Mouse (Mus musculus): ENCODE results near the gene Abcc4. TPM values are rescaled to one million over a fixed set of nuclear protein-coding genes. Genes with fewer than 3 reads are reported as not detected.
"Not testable (repeated sequence)": the region's sequence is repeated elsewhere in the genome, so short reads cannot be mapped to it uniquely, and the experiment has no call there.

Abcc4 gene
- polyA plus RNA-seq, 1 experiment from 2014 or later = 2.1 TPM

- H3K9ac ChIP-seq (ENCODE audit: low read depth, low read length) = no peak overlapping the region
- H3K9me3 ChIP-seq (replicated peaks; ENCODE audit: control insufficient read depth, low read length, poor library complexity, severe bottlenecking) = no peaks in the 10 kb centered on the region
- H3K36me3 ChIP-seq (ENCODE audit: control insufficient read depth, insufficient read depth, low read length) = no peaks in the 10 kb centered on the region
- H3K27ac ChIP-seq (ENCODE audit: low read length) = no peak overlapping the region
- WGBS = 89% methylated on average over 7 of the region's 7 CpGs
- no peaks in the 10 kb centered on the region for H3K4me1 ChIP-seq (ENCODE audit: control insufficient read depth, insufficient read depth, low read length)
- no peak for ATAC-seq
- no peaks in the 10 kb centered on the region for H3K27me3 ChIP-seq (ENCODE audit: control insufficient read depth, insufficient read depth, low read depth, low read length)
- no peak overlapping the region for H3K4me3 ChIP-seq (ENCODE audit: low read depth, low read length)
- no peak overlapping the region for H3K4me2 ChIP-seq (ENCODE audit: low read length)
Observed at GRCm38 (mm10) chr14:118649199-118649894, 56.7 kb downstream of the Abcc4 start.

- not testable (repeated sequence) for H3K27ac ChIP-seq (ENCODE audit: low read length); H3K9me3 ChIP-seq (replicated peaks; ENCODE audit: control insufficient read depth, low read length, poor library complexity, severe bottlenecking); ATAC-seq; H3K9ac ChIP-seq (ENCODE audit: low read depth, low read length); H3K4me1 ChIP-seq (ENCODE audit: control insufficient read depth, insufficient read depth, low read length); H3K4me2 ChIP-seq (ENCODE audit: low read length); H3K36me3 ChIP-seq (ENCODE audit: control insufficient read depth, insufficient read depth, low read length); H3K4me3 ChIP-seq (ENCODE audit: low read depth, low read length); H3K27me3 ChIP-seq (ENCODE audit: control insufficient read depth, insufficient read depth, low read depth, low read length)
- 87% methylated on average over 13 of the region's 13 CpGs for WGBS
Observed at GRCm38 (mm10) chr14:118642940-118643591, 63.0 kb downstream of the Abcc4 start.

GRCm38 (mm10) chr14:118642140-118642539, 63.9 kb downstream of the Abcc4 start:
- H3K27ac ChIP-seq (ENCODE audit: low read length) = no peak overlapping the region
- H3K9ac ChIP-seq (ENCODE audit: low read depth, low read length) = no peak overlapping the region
- H3K4me2 ChIP-seq (ENCODE audit: low read length) = no peak overlapping the region
- WGBS = 83% methylated on average over 8 of the region's 8 CpGs
- H3K4me3 ChIP-seq (ENCODE audit: low read depth, low read length) = no peak overlapping the region
- H3K36me3 ChIP-seq (ENCODE audit: control insufficient read depth, insufficient read depth, low read length) = no peaks in the 10 kb centered on the region
- H3K27me3 ChIP-seq (ENCODE audit: control insufficient read depth, insufficient read depth, low read depth, low read length) = no peaks in the 10 kb centered on the region
- ATAC-seq = no peak
- no peaks in the 10 kb centered on the region for H3K9me3 ChIP-seq (replicated peaks; ENCODE audit: control insufficient read depth, low read length, poor library complexity, severe bottlenecking)
- no peaks in the 10 kb centered on the region for H3K4me1 ChIP-seq (ENCODE audit: control insufficient read depth, insufficient read depth, low read length)

- H3K9me3 ChIP-seq (replicated peaks; ENCODE audit: control insufficient read depth, low read length, poor library complexity, severe bottlenecking) = no peaks in the 10 kb centered on the region
- H3K27ac ChIP-seq (ENCODE audit: low read length) = no peak overlapping the region
- H3K4me2 ChIP-seq (ENCODE audit: low read length) = no peak overlapping the region
- ATAC-seq = no peak
- no peaks in the 10 kb centered on the region for H3K27me3 ChIP-seq (ENCODE audit: control insufficient read depth, insufficient read depth, low read depth, low read length)
- H3K4me3 ChIP-seq (ENCODE audit: low read depth, low read length) = no peak overlapping the region
- no peaks in the 10 kb centered on the region for H3K4me1 ChIP-seq (ENCODE audit: control insufficient read depth, insufficient read depth, low read length)
- no peak overlapping the region for H3K9ac ChIP-seq (ENCODE audit: low read depth, low read length)
- WGBS = 82% methylated on average over 25 of the region's 25 CpGs
- H3K36me3 ChIP-seq (ENCODE audit: control insufficient read depth, insufficient read depth, low read length) = no peaks in the 10 kb centered on the region
Observed at GRCm38 (mm10) chr14:118638447-118639275, 67.4 kb downstream of the Abcc4 start.

- ATAC-seq = peak; percentile 71; the same call in 1 of the 2 replicates
- no peak overlapping the region for H3K9ac ChIP-seq (ENCODE audit: low read depth, low read length)
- H3K9me3 ChIP-seq (replicated peaks; ENCODE audit: control insufficient read depth, low read length, poor library complexity, severe bottlenecking) = no peaks in the 10 kb centered on the region
- no peak overlapping the region for H3K27ac ChIP-seq (ENCODE audit: low read length)
- H3K36me3 ChIP-seq (ENCODE audit: control insufficient read depth, insufficient read depth, low read length) = no peaks in the 10 kb centered on the region
- H3K4me1 ChIP-seq (ENCODE audit: control insufficient read depth, insufficient read depth, low read length) = no peaks in the 10 kb centered on the region
- H3K4me2 ChIP-seq (ENCODE audit: low read length) = no peak overlapping the region
- H3K4me3 ChIP-seq (ENCODE audit: low read depth, low read length) = no peak overlapping the region
- 63% methylated on average over 15 of the region's 15 CpGs for WGBS
- H3K27me3 ChIP-seq (ENCODE audit: control insufficient read depth, insufficient read depth, low read depth, low read length) = no peaks in the 10 kb centered on the region
Observed at GRCm38 (mm10) chr14:118635493-118636183, 70.4 kb downstream of the Abcc4 start.

- ATAC-seq = no peak
- H3K4me2 ChIP-seq (ENCODE audit: low read length) = no peak overlapping the region
- no peak overlapping the region for H3K27ac ChIP-seq (ENCODE audit: low read length)
- no peaks in the 10 kb centered on the region for H3K9me3 ChIP-seq (replicated peaks; ENCODE audit: control insufficient read depth, low read length, poor library complexity, severe bottlenecking)
- H3K4me1 ChIP-seq (ENCODE audit: control insufficient read depth, insufficient read depth, low read length) = no peaks in the 10 kb centered on the region
- no peaks in the 10 kb centered on the region for H3K27me3 ChIP-seq (ENCODE audit: control insufficient read depth, insufficient read depth, low read depth, low read length)
- WGBS = 78% methylated on average over 8 of the region's 8 CpGs
- no peak overlapping the region for H3K4me3 ChIP-seq (ENCODE audit: low read depth, low read length)
- H3K9ac ChIP-seq (ENCODE audit: low read depth, low read length) = no peak overlapping the region
- no peaks in the 10 kb centered on the region for H3K36me3 ChIP-seq (ENCODE audit: control insufficient read depth, insufficient read depth, low read length)
Observed at GRCm38 (mm10) chr14:118629649-118630048, 76.4 kb downstream of the Abcc4 start.

- Histone ChIP-seq H3K4me2 (ENCODE audit: low read length) (no peak overlapping the region), H3K9ac (ENCODE audit: low read depth, low read length) (no peak overlapping the region), H3K36me3 (ENCODE audit: control insufficient read depth, insufficient read depth, low read length) (no peaks in the 10 kb centered on the region), H3K9me3 (replicated peaks; ENCODE audit: control insufficient read depth, low read length, poor library complexity, severe bottlenecking) (no peaks in the 10 kb centered on the region), H3K27ac (ENCODE audit: low read length) (no peak overlapping the region), H3K4me1 (ENCODE audit: control insufficient read depth, insufficient read depth, low read length) (no peaks in the 10 kb centered on the region), H3K27me3 (ENCODE audit: control insufficient read depth, insufficient read depth, low read depth, low read length) (no peaks in the 10 kb centered on the region), H3K4me3 (ENCODE audit: low read depth, low read length) (no peak overlapping the region)
- no peak for ATAC-seq
- 58% methylated on average over 3 of the region's 3 CpGs for WGBS
Observed at GRCm38 (mm10) chr14:118621449-118621789, 84.6 kb downstream of the Abcc4 start.

- H3K36me3 ChIP-seq (ENCODE audit: control insufficient read depth, insufficient read depth, low read length) = no peaks in the 10 kb centered on the region
- no peaks in the 10 kb centered on the region for H3K27me3 ChIP-seq (ENCODE audit: control insufficient read depth, insufficient read depth, low read depth, low read length)
- no peak for ATAC-seq
- H3K27ac ChIP-seq (ENCODE audit: low read length) = no peak overlapping the region
- H3K9me3 ChIP-seq (replicated peaks; ENCODE audit: control insufficient read depth, low read length, poor library complexity, severe bottlenecking) = no peaks in the 10 kb centered on the region
- 79% methylated on average over 6 of the region's 6 CpGs for WGBS
- no peak overlapping the region for H3K4me2 ChIP-seq (ENCODE audit: low read length)
- no peak overlapping the region for H3K4me3 ChIP-seq (ENCODE audit: low read depth, low read length)
- H3K9ac ChIP-seq (ENCODE audit: low read depth, low read length) = no peak overlapping the region
- H3K4me1 ChIP-seq (ENCODE audit: control insufficient read depth, insufficient read depth, low read length) = no peaks in the 10 kb centered on the region
Observed at GRCm38 (mm10) chr14:118620773-118621448, 85.1 kb downstream of the Abcc4 start.
